Mouse (Mus musculus) spleen, adult 2 months (tissue): ENCODE measurements around the gene Thegl. TPM values are rescaled to one million over a fixed set of nuclear protein-coding genes. Genes with fewer than 3 reads are reported as not detected.
"Not testable (repeated sequence)": the region's sequence is repeated elsewhere in the genome, so short reads cannot be mapped to it uniquely, and the experiment has no call there.

Experiments
- DNase-seq, 2 experiments: peaks; one replicate each; pipeline versions ENCODE4 v3.0.0 to v3.0.0-alpha.2; 2012 to 2021; ENCODE audit warnings: low spot score in 2 of 2, low read depth in 1 of 2
- H3K27ac ChIP-seq: fragments of 200-500 bp; 2 replicates; pipeline ENCODE4 v1.5.1; 2012; ENCODE audit warnings: low read length, inconsistent platforms; ENCODE audit not compliant: insufficient read depth
- H3K27me3 ChIP-seq: fragments of 200-500 bp; 2 replicates; pipeline ENCODE4 v1.6.1; 2012; ENCODE audit warnings: mild to moderate bottlenecking, moderate library complexity, low read length, inconsistent platforms; ENCODE audit not compliant: control insufficient read depth, insufficient read depth
- H3K36me3 ChIP-seq: fragments of 200-500 bp; 2 replicates; pipeline ENCODE4 v1.6.1; 2012; ENCODE audit warnings: mild to moderate bottlenecking, low read length, inconsistent platforms; ENCODE audit not compliant: control insufficient read depth, insufficient read depth
- H3K4me1 ChIP-seq: fragments of 200-500 bp; 2 replicates; pipeline ENCODE4 v1.6.1; 2011; ENCODE audit warnings: inconsistent platforms; ENCODE audit not compliant: control insufficient read depth, insufficient read depth, insufficient read length
- H3K4me3 ChIP-seq: fragments of 200-500 bp; 2 replicates; pipeline ENCODE4 v1.5.1; 2011; ENCODE audit warnings: mild to moderate bottlenecking, inconsistent platforms; ENCODE audit not compliant: insufficient read depth, insufficient read length; ENCODE audit errors: extremely low read depth
- CTCF ChIP-seq: fragments of 200-500 bp; IDR thresholded peaks from 2 replicates; pipeline ENCODE4 v1.5.1; 2011; ENCODE audit warnings: mild to moderate bottlenecking, inconsistent platforms; ENCODE audit not compliant: insufficient read depth, insufficient read length, insufficient replicate concordance; ENCODE audit errors: extremely low read depth
- POLR2A ChIP-seq: fragments of 200-500 bp; IDR thresholded peaks from 2 replicates; pipeline ENCODE4 v1.6.1; 2011; ENCODE audit warnings: low read depth, low read length, inconsistent platforms
- WGBS: fragments of 180-500 bp; shearing (Covaris S2); methylation state at CpG from one replicate; pipeline ENCODE4 v1.1.7; 2018; 5-methylcytosine and 5-hydroxymethylcytosine counted together
- polyA plus RNA-seq: library from polyadenylated mRNA; depleted of rRNA; stranded (reverse); fragments of >200 nt; gene quantifications from 2 replicates; pipeline ENCODE4 v1.2.3, GENCODE M21; 2012

Gene Thegl
- polyA plus RNA-seq, 1 experiment: not detected

- Histone ChIP-seq H3K27ac (peak overlapping the region; percentile 38), H3K4me3 (no peak overlapping the region), H3K36me3 (no peaks in the 10 kb centered on the region), H3K27me3 (no peaks in the 10 kb centered on the region), H3K4me1 (peaks cover 20% of the 10 kb centered on the region)
- 19% methylated on average over 5 of the region's 5 CpGs for WGBS
- DNase-seq: peak in 1 of 2 experiments; percentile 53
- no peak for TF ChIP-seq CTCF
- TF ChIP-seq POLR2A: no peak
These were observed 76.7 kb downstream of the Thegl start for GRCm38 (mm10) chr5:77092531-77092930.

- no peak for DNase-seq
- TF ChIP-seq CTCF: no peak
- TF ChIP-seq POLR2A: no peak
- Histone ChIP-seq H3K36me3 (no peaks in the 10 kb centered on the region), H3K27ac (no peak overlapping the region), H3K4me3 (peak overlapping the region; percentile 43; the same call in 1 of the 2 replicates), H3K27me3 (no peaks in the 10 kb centered on the region), H3K4me1 (peaks cover 20% of the 10 kb centered on the region)
- WGBS: 71% methylated on average over 8 of the region's 8 CpGs
These were observed 78.1 kb downstream of the Thegl start for GRCm38 (mm10) chr5:77093961-77094360.

- Histone ChIP-seq H3K36me3 (no peaks in the 10 kb centered on the region), H3K27ac (peak overlapping the region; percentile 12), H3K27me3 (no peaks in the 10 kb centered on the region), H3K4me3 (peak overlapping the region; percentile 60), H3K4me1 (peaks cover 24% of the 10 kb centered on the region)
- DNase-seq: peak in 1 of 2 experiments; percentile 68
- WGBS: under 1% methylated on average over 67 of the region's 69 CpGs
- TF ChIP-seq POLR2A (no peak; the same call in 1 of the 2 replicates), CTCF (no peak)
These were observed 79.0 kb downstream of the Thegl start for GRCm38 (mm10) chr5:77094510-77095491.

- 61% methylated on average over 3 of the region's 3 CpGs for WGBS
- not testable (repeated sequence) for DNase-seq, H3K27me3 ChIP-seq, H3K4me3 ChIP-seq, H3K27ac ChIP-seq, H3K36me3 ChIP-seq
- peaks cover 31% of the 10 kb centered on the region for H3K4me1 ChIP-seq
These were observed 80.4 kb downstream of the Thegl start for GRCm38 (mm10) chr5:77096194-77096593.

GRCm38 (mm10) chr5:77097686-77098085, 81.9 kb downstream of the Thegl start:
- DNase-seq: no peak
- no peak for TF ChIP-seq POLR2A
- no peak for TF ChIP-seq CTCF
- no peaks in the 10 kb centered on the region for H3K27me3 ChIP-seq
- no peak overlapping the region for H3K4me3 ChIP-seq
- 74% methylated on average over 6 of the region's 6 CpGs for WGBS
- peaks cover 19% of the 10 kb centered on the region; the same call in 1 of the 2 replicates for H3K4me1 ChIP-seq
- H3K36me3 ChIP-seq: no peaks in the 10 kb centered on the region
- no peak overlapping the region for H3K27ac ChIP-seq

GRCm38 (mm10) chr5:77098874-77099273, 83.1 kb downstream of the Thegl start:
- Histone ChIP-seq H3K27me3 (no peaks in the 10 kb centered on the region), H3K27ac (no peak overlapping the region), H3K36me3 (no peaks in the 10 kb centered on the region), H3K4me1 (peaks cover 15% of the 10 kb centered on the region; the same call in 1 of the 2 replicates), H3K4me3 (no peak overlapping the region)
- no peak for DNase-seq
- TF ChIP-seq POLR2A: no peak
- 89% methylated on average over 3 of the region's 3 CpGs for WGBS
